Mouse (Mus musculus) kidney, postnatal 36 days (tissue): Measurements from ENCODE around the gene Gstp3.

Experiments
- DNase-seq, 2 experiments: peaks; one replicate each; pipeline ENCODE4 v3.0.0; 2021 to 2022; ENCODE audit warnings: mixed read lengths in 2 of 2

The Gstp3 gene

GRCm38 (mm10) chr19:4059069-4059740, at the start of gene Gstp3:
Gene Gstp3, minus strand, starts transcription at chr19:4059569.
- DNase-seq, result no peak

GRCm38 (mm10) chr19:4108535-4108934, 49.2 kb upstream of the Gstp3 start:
- DNase-seq, result no peak

GRCm38 (mm10) chr19:4106654-4107053, 47.3 kb upstream of the Gstp3 start:
- peak; percentile 23 to 52 for DNase-seq

GRCm38 (mm10) chr19:4104675-4105194, 45.4 kb upstream of the Gstp3 start:
- DNase-seq, result no peak

- DNase-seq, result no peak
Measured at GRCm38 (mm10) chr19:4103792-4104191, 44.4 kb upstream of the Gstp3 start.

GRCm38 (mm10) chr19:4103294-4103693, 43.9 kb upstream of the Gstp3 start:
- DNase-seq, result no peak

GRCm38 (mm10) chr19:4102626-4103025, 43.3 kb upstream of the Gstp3 start:
- DNase-seq, result no peak

- DNase-seq, result no peak
Measured at GRCm38 (mm10) chr19:4102049-4102448, 42.7 kb upstream of the Gstp3 start.

- DNase-seq, result no peak
Measured at GRCm38 (mm10) chr19:4101466-4101865, 42.1 kb upstream of the Gstp3 start.

GRCm38 (mm10) chr19:4100718-4101261, 41.4 kb upstream of the Gstp3 start:
- DNase-seq, result peak in 1 of 2 experiments; percentile 42

- peak; percentile 82 to 91 for DNase-seq
Measured at GRCm38 (mm10) chr19:4099837-4100717, 40.7 kb upstream of the Gstp3 start, which contains the start of gene Pitpnm1. Gene Pitpnm1, plus strand, starts transcription at chr19:4099998.

- DNase-seq, result peak; percentile 96 to 99
Measured at GRCm38 (mm10) chr19:4099056-4099455, 39.7 kb upstream of the Gstp3 start.

- peak in 1 of 2 experiments; percentile 20 for DNase-seq
Measured at GRCm38 (mm10) chr19:4098426-4098825, 39.1 kb upstream of the Gstp3 start.

- peak; percentile 90 to 91 for DNase-seq
Measured at GRCm38 (mm10) chr19:4097441-4097825, 38.1 kb upstream of the Gstp3 start.

GRCm38 (mm10) chr19:4096642-4097440, 37.5 kb upstream of the Gstp3 start, which contains the start of gene Cdk2ap2:
Gene Cdk2ap2, plus strand, starts transcription at chr19:4097182.
- DNase-seq, result peak; percentile 99 to 100

- DNase-seq, result no peak
Measured at GRCm38 (mm10) chr19:4095802-4096201, 36.4 kb upstream of the Gstp3 start.

- no peak for DNase-seq
Measured at GRCm38 (mm10) chr19:4094774-4095303, 35.5 kb upstream of the Gstp3 start.

- no peak for DNase-seq
Measured at GRCm38 (mm10) chr19:4094348-4094747, 35.0 kb upstream of the Gstp3 start.

- DNase-seq, result no peak
Measured at GRCm38 (mm10) chr19:4093772-4094171, 34.4 kb upstream of the Gstp3 start.

- DNase-seq, result no peak
Measured at GRCm38 (mm10) chr19:4092750-4093149, 33.4 kb upstream of the Gstp3 start.

- no peak for DNase-seq
Measured at GRCm38 (mm10) chr19:4091383-4091782, 32.0 kb upstream of the Gstp3 start.

GRCm38 (mm10) chr19:4090446-4090845, 31.1 kb upstream of the Gstp3 start:
- no peak for DNase-seq
